Mouse (Mus musculus): ENCODE data around the gene Zdhhc13.
A peak's percentile ranks its signal among the peaks of the same experiment; 100 is the strongest.

Gene Zdhhc13

DNA sequence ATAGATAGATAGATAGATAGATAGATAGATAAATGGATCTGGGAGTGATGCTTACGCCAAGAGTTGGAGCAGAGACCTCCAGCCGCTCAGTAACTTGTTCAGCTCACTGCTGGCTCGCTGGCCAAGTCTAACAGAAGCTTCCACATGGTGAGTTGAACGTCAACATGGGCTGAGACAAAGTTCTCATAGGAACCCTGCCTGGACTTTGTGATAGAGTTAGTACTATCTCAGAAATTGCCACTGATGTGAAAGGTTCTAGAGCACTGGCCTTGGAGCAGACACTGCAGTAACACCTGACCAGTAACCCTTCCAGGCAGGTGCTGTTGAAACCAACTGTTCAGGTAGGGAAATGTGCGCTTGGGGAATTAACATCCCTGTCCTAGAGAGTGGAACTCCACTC is 54.7 kb downstream of the Zdhhc13 start:
- DNase-seq = no peak

DNA sequence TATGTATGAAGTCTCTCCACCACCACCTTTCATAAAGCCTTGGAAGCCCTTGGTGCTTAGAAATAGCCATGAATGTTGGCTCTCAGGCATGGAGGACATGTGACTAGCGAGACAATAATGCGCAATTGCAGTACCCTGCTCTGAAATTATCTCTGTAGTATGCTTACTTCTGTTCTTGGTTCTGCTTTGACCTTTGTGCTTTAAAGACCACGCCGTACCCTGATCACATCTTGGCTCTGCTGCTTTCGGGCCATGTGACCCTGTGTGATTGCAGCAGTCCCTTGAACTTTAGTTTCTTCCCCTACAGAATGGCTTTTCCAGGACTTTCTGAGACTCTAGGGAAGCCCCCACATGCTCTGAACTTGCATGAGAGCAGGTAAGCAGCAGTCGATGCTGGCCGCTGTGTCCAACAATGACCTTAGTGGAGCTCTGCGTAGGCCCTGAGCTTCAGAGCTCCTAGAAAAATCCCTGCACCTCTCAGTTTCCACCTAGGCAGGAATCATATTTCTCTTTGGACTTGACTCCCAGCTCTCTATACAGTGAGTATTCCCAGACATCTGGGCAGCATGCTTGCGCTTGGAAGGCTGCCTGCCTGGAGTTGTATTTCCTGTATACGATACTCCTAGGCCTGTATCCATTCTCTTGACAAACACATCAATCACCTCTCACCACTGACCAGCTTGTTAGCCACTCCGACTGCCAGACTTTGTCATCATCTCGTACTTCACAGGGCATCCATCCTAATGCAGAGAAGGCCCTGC is 56.6 kb downstream of the Zdhhc13 start:
- DNase-seq = no peak

DNA sequence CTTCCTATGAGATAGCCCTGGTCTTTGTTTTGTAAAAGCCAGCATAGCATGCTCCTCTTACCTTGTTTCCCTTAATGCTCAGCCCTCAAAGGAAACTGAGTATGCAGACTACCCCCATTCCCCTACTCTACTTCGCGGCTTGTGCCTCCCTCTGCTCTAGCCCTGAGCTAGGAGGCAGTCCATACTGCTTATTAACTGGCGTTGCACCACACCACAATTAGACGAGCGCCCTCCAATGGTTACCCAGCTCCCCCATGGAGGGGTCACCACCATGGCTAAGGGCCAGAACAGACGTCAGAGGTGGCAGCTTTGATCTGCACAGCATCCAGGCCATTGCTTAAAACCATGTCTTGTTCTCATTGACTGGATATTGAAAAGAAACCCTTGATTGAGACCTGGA is 58.0 kb downstream of the Zdhhc13 start:
- DNase-seq = peak in 1 of 2 experiments; percentile 21

DNA sequence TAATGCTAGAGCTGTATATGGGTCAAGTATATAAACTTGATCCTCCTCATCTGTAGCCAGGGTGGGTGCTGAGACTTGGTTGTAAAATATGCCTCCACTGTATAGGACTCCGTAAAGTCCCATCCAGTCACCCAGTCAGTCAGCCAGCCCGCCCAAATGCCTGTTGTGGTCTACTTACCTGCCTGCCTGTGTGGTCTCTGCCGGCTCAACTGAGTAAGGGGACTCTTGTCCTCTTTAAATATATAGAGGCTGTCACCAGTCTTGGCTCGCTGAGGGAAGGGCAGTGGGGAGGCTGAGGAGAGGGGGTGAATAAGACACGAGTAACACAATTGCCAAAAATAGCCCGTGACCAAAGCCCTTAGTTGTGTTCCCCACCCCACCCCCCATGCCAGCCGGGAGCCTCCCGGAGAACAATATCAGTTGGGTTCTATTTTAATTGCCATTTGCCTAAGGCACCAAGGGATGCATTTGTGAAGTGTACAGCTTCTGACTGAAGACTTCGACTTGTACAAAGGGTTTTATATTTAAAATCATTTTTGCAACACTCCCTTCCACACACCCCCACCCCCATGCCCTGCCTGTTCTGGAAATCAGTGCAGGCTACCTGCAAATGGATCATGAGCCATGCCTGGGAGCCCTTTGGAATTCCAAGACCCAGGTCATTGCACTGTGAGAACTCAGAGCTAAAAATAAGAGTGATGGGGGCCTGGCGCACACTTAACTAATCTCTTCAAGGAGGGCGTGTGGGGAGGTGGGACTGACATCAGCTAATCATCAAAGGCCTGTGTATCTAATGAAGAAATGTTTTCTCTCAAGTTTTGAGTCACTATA is 59.2 kb downstream of the Zdhhc13 start, which contains the start of gene Csrp3:
Gene Csrp3, minus strand, starts transcription at position 214 of the 831 bp plus-strand sequence.
- DNase-seq = no peak

DNA sequence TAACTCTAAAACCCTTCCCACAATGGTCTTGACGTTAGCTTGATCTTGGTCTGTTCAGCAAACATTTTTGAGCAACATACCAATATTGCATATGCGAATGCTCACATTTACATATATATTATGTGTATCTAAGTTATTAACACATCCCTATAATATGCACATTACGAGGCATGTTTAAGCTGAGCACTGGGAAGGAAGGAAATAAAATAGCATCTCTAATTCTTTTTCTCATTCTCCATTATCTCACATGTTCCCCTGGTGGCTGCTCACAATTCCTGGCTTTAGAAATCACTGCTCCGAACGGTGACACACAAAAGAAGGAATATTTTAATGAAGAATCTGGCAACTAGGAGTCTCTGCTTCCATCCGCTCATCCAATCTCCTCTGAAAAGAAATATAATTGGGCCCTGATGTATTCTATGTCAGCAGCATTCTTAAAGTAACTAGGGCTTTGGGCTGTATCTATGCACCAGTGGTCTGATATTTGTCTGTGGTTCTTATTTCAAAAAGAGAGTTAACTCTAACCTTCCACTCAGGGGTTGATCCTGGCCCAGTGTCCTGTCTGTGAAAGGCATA is 62.8 kb downstream of the Zdhhc13 start:
- DNase-seq = no peak

DNA sequence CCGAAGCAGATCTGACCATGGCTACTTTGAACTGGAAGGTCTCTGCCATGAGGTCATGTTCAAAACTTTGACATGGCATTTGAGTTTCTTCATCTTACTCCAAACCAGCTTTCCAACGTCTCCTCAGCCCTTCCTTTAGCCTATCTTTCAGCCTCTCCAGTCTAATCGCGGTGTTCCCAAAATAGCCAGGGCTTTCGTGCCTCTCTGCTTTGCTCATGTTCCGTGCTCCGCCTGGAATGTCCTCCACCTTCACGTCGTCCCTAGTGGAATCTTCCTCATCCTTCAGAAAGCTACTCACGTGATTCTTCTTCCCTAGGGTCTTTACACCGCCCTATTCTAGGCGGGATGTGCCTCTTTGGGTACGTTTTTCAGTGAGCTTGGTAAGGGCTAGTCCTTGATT is 64.7 kb downstream of the Zdhhc13 start:
- DNase-seq = no peak

DNA sequence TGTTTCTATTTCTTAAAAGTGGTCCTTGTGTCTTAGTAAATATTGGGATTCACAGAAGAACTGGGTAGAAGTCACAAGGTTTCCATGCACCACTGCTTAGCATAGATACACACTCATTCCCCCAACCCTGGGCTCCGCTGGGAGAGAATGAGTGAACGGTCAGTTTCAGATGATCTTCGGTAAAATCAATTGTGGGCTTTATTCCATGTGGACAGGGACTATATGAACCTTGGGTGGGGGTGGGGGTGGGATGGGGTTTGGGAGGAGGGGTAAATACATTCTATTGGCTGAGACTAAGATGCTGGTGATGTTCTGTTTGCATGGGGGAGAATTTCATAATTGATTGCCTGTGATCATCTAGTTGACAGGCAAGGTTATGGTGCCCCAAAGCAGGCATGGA is 66.7 kb downstream of the Zdhhc13 start:
- DNase-seq = no peak

DNA sequence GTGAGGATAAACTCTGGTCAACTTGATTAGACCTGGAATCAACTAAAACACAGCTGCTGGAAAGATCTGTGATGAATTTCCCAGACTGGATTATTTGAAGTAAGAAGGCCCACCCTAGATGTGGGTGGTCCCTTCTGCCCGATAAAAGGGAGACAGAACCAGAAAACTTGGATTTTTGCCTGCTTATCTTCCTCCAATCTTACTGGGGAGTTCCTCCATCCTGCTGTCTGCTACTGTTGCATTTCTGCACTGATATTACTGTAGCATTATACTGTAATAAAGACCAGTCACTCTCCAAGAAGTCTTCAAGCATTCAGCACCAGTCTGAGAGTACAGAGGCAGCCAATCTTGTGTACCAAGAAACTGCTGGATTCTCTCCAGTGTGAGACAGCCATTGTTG is 69.5 kb downstream of the Zdhhc13 start:
- DNase-seq = no peak

DNA sequence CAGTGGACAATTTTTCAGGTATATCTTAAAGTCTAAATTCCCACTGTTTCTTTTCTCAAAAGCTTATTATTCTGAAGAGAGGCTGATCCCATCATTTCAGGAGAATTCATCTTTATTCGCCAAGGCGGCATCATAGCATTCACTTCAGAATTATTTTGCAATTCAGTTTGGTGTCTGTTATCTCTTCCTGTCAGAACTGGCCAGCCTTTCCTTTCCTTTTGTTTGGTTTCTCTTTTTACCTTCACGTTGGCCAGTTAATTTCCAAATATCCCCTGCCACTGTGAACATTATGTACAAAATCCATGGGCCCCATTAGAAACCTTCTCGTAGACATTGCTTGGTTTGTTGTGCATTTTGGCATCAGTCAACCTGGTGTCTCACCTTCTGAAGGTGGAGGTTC is 70.6 kb downstream of the Zdhhc13 start:
- no peak for DNase-seq

DNA sequence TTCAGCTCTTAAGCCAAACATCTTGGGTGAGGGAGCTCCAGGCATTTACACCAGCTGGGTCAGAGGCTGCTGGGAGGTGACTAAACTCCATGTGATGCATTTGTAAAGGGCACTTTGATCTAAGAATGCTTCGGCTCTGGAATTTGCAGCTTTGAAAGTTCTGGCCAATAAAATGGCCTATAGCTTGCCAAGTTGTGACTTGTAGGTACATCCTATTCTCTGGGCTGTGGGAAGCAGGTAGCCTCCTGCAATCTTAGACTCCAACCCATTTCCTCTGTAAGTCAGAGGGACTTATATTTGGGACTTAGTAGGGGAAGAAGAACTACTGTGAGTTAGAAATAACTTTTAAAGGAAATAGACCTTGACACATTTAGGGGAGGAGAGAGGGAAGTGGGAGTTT is 72.1 kb downstream of the Zdhhc13 start:
- DNase-seq = no peak

DNA sequence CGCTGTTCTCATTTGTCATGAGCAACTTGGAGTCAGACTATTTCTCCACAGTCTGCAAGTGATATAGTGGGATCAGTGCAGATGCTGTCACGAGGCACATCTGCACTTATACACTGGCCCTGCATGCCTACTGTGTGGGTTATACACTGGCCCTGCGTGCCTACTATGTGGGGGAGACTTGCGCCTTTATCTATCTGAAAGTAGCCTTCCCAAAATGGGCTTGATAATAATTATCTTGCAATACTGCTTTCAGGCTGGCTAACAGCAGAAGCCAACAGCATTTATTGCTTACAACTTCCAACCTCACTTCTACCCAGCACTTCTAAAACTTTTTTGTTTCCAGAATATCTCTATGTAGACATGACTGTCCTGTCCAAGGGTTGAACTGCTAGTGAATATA is 73.0 kb downstream of the Zdhhc13 start:
- no peak for DNase-seq

DNA sequence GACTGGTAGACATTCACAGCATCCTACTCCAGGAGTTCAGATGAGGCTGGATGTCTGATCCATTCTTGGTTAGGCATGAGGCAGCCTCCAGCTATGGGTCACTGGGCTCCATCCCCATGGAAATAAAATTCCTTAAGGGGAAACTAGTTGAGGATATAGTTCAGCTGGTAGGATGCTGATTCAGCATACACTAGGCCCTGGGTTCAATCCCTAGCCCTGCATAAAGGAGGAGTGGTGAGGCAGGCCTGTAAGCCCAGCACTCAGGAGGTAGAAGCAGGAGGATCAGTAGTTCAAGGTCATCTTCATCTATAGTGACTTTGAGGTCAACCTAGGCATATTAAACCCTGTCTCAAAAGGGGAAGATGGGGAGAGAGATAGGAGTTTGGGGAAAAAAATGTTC is 75.4 kb downstream of the Zdhhc13 start:
- no peak for DNase-seq

DNA sequence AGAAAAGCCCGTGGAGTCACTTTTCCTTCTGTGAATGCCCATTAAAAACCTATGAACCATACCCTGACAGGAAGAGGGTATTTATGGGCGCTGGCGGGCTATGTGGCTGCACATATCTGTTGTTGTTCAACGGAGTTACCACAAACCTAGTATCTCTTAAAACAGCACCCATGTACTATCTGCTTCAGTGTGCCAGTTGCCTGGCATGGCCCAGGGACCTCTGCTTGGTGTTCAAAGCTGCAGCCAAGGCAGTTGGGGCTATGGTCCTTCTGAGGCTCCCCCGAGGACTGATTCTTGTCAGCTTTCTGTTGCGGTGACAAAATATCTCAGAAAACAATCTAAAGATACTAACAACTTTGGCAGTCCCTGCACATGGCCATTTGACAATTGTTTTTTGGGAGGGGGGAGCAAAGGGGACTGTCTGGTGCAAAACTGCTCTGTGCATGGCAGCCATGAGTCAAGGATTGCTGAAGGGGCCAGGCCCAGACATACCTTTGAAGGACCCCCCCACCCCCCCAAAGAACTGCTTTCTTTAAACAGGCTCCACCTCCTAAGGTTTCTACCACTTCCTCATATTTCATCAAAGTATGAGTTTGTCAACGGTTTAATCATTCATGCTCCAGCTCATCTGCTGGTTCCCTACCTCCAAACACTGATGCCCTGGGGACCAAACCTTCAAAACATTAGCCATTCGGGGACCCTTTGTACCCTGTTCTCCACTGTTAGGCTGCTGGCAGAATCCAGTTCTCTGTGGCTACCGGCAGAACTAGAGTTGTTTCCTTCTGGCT is 76.1 kb downstream of the Zdhhc13 start:
- DNase-seq = no peak

DNA sequence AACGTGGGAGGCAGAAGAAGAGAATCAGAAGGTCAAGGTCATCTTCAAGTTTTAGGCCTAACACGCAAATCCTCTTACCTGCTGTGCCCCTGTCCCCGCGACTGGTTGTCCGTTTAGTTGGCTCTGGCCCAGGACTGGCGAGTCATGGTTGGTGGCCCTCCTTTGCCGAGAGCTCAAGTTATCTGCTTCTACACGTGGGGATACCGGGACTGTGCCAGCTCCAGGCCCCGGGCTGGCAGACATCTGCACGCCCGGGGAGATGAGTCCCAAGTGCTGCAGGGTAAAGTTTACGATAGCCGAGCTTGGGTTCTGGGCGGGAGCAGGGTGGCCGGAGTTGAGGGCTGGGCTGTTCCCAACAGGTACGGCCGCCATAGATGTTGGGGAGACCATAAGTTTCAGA is 78.8 kb downstream of the Zdhhc13 start:
- DNase-seq = no peak

DNA sequence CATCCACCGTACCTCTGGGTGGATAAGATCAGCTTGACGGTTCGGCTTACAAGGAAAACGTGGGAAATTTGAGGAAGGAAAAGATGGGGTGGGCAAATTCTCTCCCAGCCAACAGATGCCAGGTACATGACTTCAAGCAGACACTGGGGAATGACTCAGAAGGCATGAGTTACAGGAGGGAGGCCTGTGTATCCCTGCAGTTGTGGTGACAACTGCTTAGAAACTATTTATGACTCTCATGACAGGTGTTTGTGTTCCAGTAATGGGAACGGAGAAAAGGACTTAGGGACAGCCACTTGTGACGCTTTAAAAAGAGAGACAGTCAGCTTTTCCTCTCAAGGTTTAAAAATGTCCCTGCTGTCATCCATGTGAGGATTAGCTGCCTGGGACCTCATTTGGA is 81.3 kb downstream of the Zdhhc13 start:
- DNase-seq = no peak

DNA sequence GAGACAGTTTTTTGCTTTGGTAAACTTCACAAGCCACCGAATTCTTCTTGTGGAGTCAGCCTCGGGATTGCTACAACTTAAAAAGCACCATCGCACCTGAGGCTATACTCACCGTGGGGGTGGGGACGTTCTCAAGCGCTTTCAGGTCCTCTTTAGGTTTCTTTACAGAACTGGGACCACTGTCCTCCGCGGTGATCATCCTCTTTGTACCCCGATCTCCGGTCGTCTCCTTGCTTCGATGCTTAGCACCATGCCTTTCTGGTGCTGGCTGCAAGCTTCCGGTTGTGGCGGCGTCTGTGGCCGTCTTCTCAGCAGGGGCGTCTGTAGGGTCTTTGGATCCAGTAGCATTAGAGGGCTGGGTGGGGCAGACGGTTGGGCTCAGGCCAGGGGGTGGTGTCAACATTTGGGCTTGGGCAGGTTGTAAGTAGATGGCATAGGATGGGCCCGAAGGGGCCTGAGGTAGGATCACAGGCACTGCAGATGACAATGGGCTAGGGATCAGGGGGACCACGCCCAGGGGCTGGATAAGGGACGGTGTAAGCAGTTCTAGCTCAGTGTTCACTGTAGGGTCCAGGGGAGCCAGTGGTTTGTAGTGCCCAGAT is 81.9 kb downstream of the Zdhhc13 start:
- DNase-seq = no peak

DNA sequence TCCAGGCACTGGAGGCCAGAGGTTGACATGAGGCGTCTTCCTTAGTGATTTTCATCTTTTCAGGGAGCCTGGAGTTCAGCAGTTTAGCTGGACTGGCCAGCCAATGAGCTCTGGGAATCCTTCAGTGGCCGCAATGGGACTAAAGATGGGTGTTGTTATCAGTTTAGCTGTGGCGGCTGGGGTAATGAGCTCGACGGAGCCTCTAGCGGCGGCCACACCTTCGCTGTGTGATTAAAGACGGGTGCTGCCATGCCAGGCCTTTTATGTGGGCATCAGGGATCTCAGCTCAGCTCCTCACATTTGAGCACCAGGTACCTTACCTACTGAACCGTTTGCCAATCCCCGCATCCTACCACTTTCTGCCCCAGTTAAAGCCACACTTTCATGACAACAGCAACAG is 82.5 kb downstream of the Zdhhc13 start:
- DNase-seq = no peak

DNA sequence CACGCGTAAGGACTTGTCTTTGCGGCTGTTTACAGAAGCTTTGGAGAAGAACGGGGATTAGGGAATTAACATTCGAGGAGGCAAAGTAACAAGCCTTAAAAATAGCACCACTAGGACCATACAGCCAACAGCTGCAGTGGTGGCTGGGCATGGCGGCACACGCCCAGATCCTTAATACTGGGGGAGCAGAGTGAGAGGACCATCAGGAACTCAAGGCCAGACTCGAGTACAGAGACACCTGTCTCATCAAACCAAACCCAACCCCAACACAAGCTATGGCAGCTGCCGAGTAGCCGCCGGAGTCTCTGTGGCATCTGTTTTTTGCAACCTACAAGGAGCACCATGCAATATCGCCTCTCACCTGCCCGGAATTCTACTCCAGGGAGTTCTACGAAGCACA is 86.3 kb downstream of the Zdhhc13 start:
- no peak for DNase-seq

DNA sequence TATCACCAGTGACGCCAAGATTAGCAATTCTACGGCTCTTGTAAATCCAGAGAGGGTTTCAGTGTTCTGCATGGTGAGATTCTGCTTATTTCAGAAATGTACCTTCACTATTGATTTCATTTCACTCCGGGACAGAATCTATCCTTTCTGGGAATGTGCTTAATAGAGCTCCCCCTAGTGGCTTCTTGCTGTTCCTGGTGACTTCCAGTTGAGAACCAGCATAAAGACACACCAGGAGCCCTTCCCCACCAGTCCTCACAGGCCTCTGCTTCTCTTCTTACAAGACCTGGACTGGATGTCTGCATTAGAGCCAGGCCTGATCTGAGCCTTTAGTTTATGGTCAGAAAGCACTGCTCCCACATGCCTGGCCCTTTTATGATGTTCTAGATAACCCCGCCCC is 87.7 kb downstream of the Zdhhc13 start:
- peak; percentile 65 to 74 for DNase-seq
